Mouse (Mus musculus) lung, adult 2 months (tissue): ENCODE measurements at regions not wholly inside any gene's neighbourhood (a gene's known extent, or its start where the extent isn't known, plus 50 kb on each side); places are given as distances from the start of the nearest gene placed in this dataset.

Experiments used
- CTCF ChIP-seq: fragments of 200-500 bp; IDR thresholded peaks from 2 replicates; pipeline ENCODE4 v1.5.1; 2011; ENCODE audit warnings: mild to moderate bottlenecking, low read length, control low read depth; ENCODE audit not compliant: insufficient read depth
- POLR2A ChIP-seq: fragments of 200-500 bp; IDR thresholded peaks from 2 replicates; pipeline ENCODE4 v1.6.1; 2011; ENCODE audit warnings: low read depth, mild to moderate bottlenecking, control low read depth, low read length, borderline replicate concordance; ENCODE audit errors: extremely low read depth

GRCm38 (mm10) chr3:51078459-51078858, 145.8 kb upstream of the Noct start:
- no peak for TF ChIP-seq CTCF
- no peak for TF ChIP-seq POLR2A
